Mouse (Mus musculus): Measurements from ENCODE around the gene Acsl4. TPM values are rescaled to one million over a fixed set of nuclear protein-coding genes. Genes with fewer than 3 reads are reported as not detected.

Gene Acsl4
- total RNA-seq, 1 experiment from 2014 or later, result 39.2 TPM

GRCm38 (mm10) chrX:142363882-142364281, 26.5 kb downstream of the Acsl4 start:
- ATAC-seq (replicated peaks; ENCODE audit: low read depth, poor library complexity, severe bottlenecking), result no peak

- peak; percentile 66; the same call in 1 of the 2 replicates for ATAC-seq (replicated peaks; ENCODE audit: low read depth, poor library complexity, severe bottlenecking)
These were observed 31.3 kb downstream of the Acsl4 start for GRCm38 (mm10) chrX:142359031-142359430.

GRCm38 (mm10) chrX:142358427-142358826, 31.9 kb downstream of the Acsl4 start:
- ATAC-seq (replicated peaks; ENCODE audit: low read depth, poor library complexity, severe bottlenecking), result 0 out of 2 replicates have a peak, but pooled peaks have one; percentile 54

- ATAC-seq (replicated peaks; ENCODE audit: low read depth, poor library complexity, severe bottlenecking), result no peak
These were observed 54.1 kb downstream of the Acsl4 start for GRCm38 (mm10) chrX:142336207-142336606.

- ATAC-seq (replicated peaks; ENCODE audit: low read depth, poor library complexity, severe bottlenecking), result no peak
These were observed 54.8 kb downstream of the Acsl4 start for GRCm38 (mm10) chrX:142335502-142335901.

- no peak for ATAC-seq (replicated peaks; ENCODE audit: low read depth, poor library complexity, severe bottlenecking)
These were observed 64.6 kb downstream of the Acsl4 start for GRCm38 (mm10) chrX:142325760-142326159.

- ATAC-seq (replicated peaks; ENCODE audit: low read depth, poor library complexity, severe bottlenecking), result no peak
These were observed 74.2 kb downstream of the Acsl4 start for GRCm38 (mm10) chrX:142316106-142316505.

GRCm38 (mm10) chrX:142315270-142315669, 75.1 kb downstream of the Acsl4 start:
- peak; percentile 86 for ATAC-seq (replicated peaks; ENCODE audit: low read depth, poor library complexity, severe bottlenecking)

- peak; percentile 66 for ATAC-seq (replicated peaks; ENCODE audit: low read depth, poor library complexity, severe bottlenecking)
These were observed 75.9 kb downstream of the Acsl4 start for GRCm38 (mm10) chrX:142314307-142315024.

- ATAC-seq (replicated peaks; ENCODE audit: low read depth, poor library complexity, severe bottlenecking), result no peak
These were observed 79.9 kb downstream of the Acsl4 start for GRCm38 (mm10) chrX:142310431-142310830.

GRCm38 (mm10) chrX:142305869-142306581, 84.3 kb downstream of the Acsl4 start, which contains the start of gene Kcne1l:
Gene Kcne1l, minus strand, starts transcription at chrX:142306294.
- no peak for ATAC-seq (replicated peaks; ENCODE audit: low read depth, poor library complexity, severe bottlenecking)

- no peak for ATAC-seq (replicated peaks; ENCODE audit: low read depth, poor library complexity, severe bottlenecking)
These were observed 85.1 kb downstream of the Acsl4 start for GRCm38 (mm10) chrX:142305010-142305868.

- ATAC-seq (replicated peaks; ENCODE audit: low read depth, poor library complexity, severe bottlenecking), result no peak
These were observed 85.7 kb downstream of the Acsl4 start for GRCm38 (mm10) chrX:142304592-142304991.

- no peak for ATAC-seq (replicated peaks; ENCODE audit: low read depth, poor library complexity, severe bottlenecking)
These were observed 86.9 kb downstream of the Acsl4 start for GRCm38 (mm10) chrX:142303456-142303855.

- ATAC-seq (replicated peaks; ENCODE audit: low read depth, poor library complexity, severe bottlenecking), result no peak
These were observed 104.4 kb downstream of the Acsl4 start for GRCm38 (mm10) chrX:142285905-142286304.

GRCm38 (mm10) chrX:142276573-142276972, 113.8 kb downstream of the Acsl4 start:
- ATAC-seq (replicated peaks; ENCODE audit: low read depth, poor library complexity, severe bottlenecking), result no peak

- no peak for ATAC-seq (replicated peaks; ENCODE audit: low read depth, poor library complexity, severe bottlenecking)
These were observed 114.3 kb downstream of the Acsl4 start for GRCm38 (mm10) chrX:142276031-142276430.

All from common myeloid progenitor, adult 5-6 weeks (primary cell).